Mouse (Mus musculus) stomach, postnatal 0 days (tissue): ENCODE results near the gene Itfg2. TPM values are rescaled to one million over a fixed set of nuclear protein-coding genes. Genes with fewer than 3 reads are reported as not detected.

ENCODE experiments used
- ATAC-seq: fragments of 200-750 bp; cut with Nextera tagmentation; 2 replicates; pipeline ENCODE4 v1.8.0; 2017; ENCODE audit not compliant: low FRiP score, low TSS enrichment
- DNase-seq: peaks from one replicate; pipeline ENCODE4 v3.0.0-alpha.2; 2016; ENCODE audit warnings: low spot score
- H3K27ac ChIP-seq: fragments of 300-500 bp; sonication (generic); replicated peaks from 2 replicates; pipeline ENCODE4 v1.5.1; 2014; ENCODE audit warnings: mild to moderate bottlenecking, control low read depth
- H3K27me3 ChIP-seq: fragments of 300-500 bp; sonication (generic); 2 replicates; pipeline ENCODE4 v1.6.1; 2014; ENCODE audit warnings: low read length; ENCODE audit not compliant: control insufficient read depth, insufficient read depth
- H3K36me3 ChIP-seq: fragments of 300-500 bp; sonication (generic); 2 replicates; pipeline ENCODE4 v1.6.1; 2014; ENCODE audit warnings: low read length, mixed read lengths; ENCODE audit not compliant: control insufficient read depth, insufficient read depth
- H3K4me1 ChIP-seq: fragments of 300-500 bp; sonication (generic); replicated peaks from 2 replicates; pipeline ENCODE4 v1.6.1; 2014; ENCODE audit warnings: antibody characterized with exemption; ENCODE audit not compliant: control insufficient read depth, insufficient read depth
- H3K4me2 ChIP-seq: fragments of 300-500 bp; sonication (generic); replicated peaks from 2 replicates; pipeline ENCODE4 v1.6.1; 2014; ENCODE audit warnings: low read depth, mild to moderate bottlenecking, control low read depth, moderate library complexity
- H3K4me3 ChIP-seq: fragments of 300-500 bp; sonication (generic); 2 replicates; pipeline ENCODE4 v1.5.1; 2014; ENCODE audit warnings: low read depth, low read length, control low read depth
- H3K9ac ChIP-seq: fragments of 300-500 bp; sonication (generic); 2 replicates; pipeline ENCODE4 v1.6.1; 2014; ENCODE audit warnings: mild to moderate bottlenecking, low read length, control low read depth, mixed read lengths
- H3K9me3 ChIP-seq: fragments of 300-500 bp; sonication (generic); 2 replicates; pipeline ENCODE4 v1.6.1; 2016; ENCODE audit warnings: low read length; ENCODE audit not compliant: control insufficient read depth
- CTCF ChIP-seq: IDR thresholded peaks from 2 replicates; pipeline ENCODE4 v1.5.1; 2016; ENCODE audit warnings: antibody characterized with exemption, low read depth, mild to moderate bottlenecking, moderate library complexity
- EP300 ChIP-seq: optimal IDR thresholded peaks from 2 replicates; pipeline ENCODE3; 2016; ENCODE audit warnings: antibody characterized with exemption
- WGBS: fragments of 180-500 bp; shearing (Covaris S2); extraction: QIAGEN DNeasy Blood & Tissue Kit; methylation state at CpG from one replicate; pipeline ENCODE4 v1.1.7; 2014; 5-methylcytosine and 5-hydroxymethylcytosine counted together
- polyA plus RNA-seq: library from polyadenylated mRNA; unstranded; fragments of >200 nt; fragmentation: Nextera tagmentation; extraction: Ambion mirVana; gene quantifications from 2 replicates; pipeline ENCODE4 v1.2.1, GENCODE M21; 2015

Gene Itfg2
- polyA plus RNA-seq, 1 experiment from 2014 or later, result 14.8 TPM

DNA sequence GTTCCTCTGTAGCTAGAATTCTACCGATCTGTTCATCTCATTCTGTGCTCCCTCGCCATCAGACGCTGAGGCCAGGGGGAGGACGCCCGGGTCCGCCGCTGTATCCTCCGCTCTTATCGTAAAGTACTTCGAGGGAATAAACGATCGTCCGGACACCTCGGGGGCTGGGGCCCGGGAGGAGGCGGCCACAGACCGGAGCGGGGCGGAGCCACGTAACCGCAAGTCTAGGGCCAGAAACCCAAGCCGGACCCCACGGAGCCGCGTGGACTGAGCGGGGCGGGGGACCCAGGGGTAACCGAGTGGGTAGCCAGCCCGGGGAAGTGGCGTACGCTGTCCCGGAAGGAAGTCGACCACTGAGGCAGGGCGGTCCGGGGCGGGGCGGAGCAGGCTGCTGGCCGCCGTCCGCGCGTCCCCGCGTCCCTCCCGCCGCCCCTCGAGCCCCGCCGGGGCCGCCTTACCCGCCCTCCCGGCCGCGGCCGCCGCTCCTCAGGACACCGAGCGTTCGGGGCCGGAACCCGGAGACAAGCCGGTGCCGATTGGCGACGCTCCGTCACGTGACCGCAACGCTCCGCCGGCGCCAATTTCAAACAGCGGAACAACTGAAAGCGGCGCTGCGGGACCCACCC, 62.2 kb downstream of the Itfg2 start, which contains the start of the genes Rhno1 and Foxm1:
Gene Rhno1, minus strand, starts transcription at position 531 of the 626 bp plus-strand sequence.
Gene Foxm1, plus strand, starts transcription at position 587 of the 626 bp plus-strand sequence.
- DNase-seq (peak; percentile 87), ATAC-seq (peak; percentile 87)
- Histone ChIP-seq H3K9me3 (no peaks in the 10 kb centered on the region), H3K27ac (peak within 1 kb of the TSS; percentile 97), H3K9ac (peak within 1 kb of the TSS; percentile 91), H3K4me3 (peak within 1 kb of the TSS; percentile 89), H3K36me3 (peaks cover 4% of the 10 kb centered on the region), H3K4me1 (peaks cover 2% of the 10 kb centered on the region; the same call in 1 of the 2 replicates), H3K27me3 (no peaks in the 10 kb centered on the region), H3K4me2 (peak within 1 kb of the TSS; percentile 87)
- WGBS, result 0% methylated on average over 44 of the region's 76 CpGs
- TF ChIP-seq EP300 (no peak), CTCF (no peak)

DNA sequence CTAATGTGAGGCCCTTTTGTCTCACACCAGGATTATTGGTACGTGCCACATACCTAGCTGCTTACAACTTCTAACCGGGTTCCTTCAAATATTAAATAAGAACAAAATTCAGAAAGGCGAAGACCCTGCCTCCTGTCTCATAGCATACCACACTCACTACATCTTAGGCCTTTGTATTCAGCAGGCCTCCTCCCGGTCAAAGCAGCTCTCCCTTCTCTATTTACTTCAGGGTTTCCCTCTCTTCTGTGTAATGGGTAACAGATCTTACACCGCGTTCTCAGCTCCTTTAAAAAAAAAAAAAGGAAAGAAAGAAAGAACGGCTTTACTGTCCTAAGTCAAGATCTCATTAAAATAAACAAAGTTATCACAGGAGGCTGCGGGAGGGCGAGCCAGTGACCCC, 62.8 kb downstream of the Itfg2 start:
- TF ChIP-seq EP300, result no peak
- TF ChIP-seq CTCF, result no peak

More for the DNA sequence above, 62.8 kb downstream of the Itfg2 start:
- peak overlapping the region; percentile 97 for H3K27ac ChIP-seq
- peaks cover 4% of the 10 kb centered on the region for H3K36me3 ChIP-seq
- peaks cover 2% of the 10 kb centered on the region; the same call in 1 of the 2 replicates for H3K4me1 ChIP-seq
- H3K9me3 ChIP-seq, result no peaks in the 10 kb centered on the region
- DNase-seq (no peak), ATAC-seq (no peak)
- 12% methylated on average over 9 of the region's 9 CpGs for WGBS
- peak overlapping the region; percentile 87 for H3K4me2 ChIP-seq
- H3K9ac ChIP-seq, result peak overlapping the region; percentile 91
- H3K27me3 ChIP-seq, result no peaks in the 10 kb centered on the region
- H3K4me3 ChIP-seq, result peak overlapping the region; percentile 89

Other genes starting within 250 kb of the Itfg2 start
- 1.5 and 2.2 TPM in 2 replicates for gene Tead4, start 124.1 kb downstream of the Itfg2 start, polyA plus RNA-seq
- gene Tulp3, start 69.1 kb downstream of the Itfg2 start, polyA plus RNA-seq, result 5.0 and 5.3 TPM in 2 replicates
- 39.1 and 41.0 TPM in 2 replicates for gene Rhno1, start 62.0 kb downstream of the Itfg2 start, polyA plus RNA-seq
- gene Foxm1, start 62.0 kb downstream of the Itfg2 start, polyA plus RNA-seq, result 5.4 and 5.7 TPM in 2 replicates
- gene Tex52, start 49.5 kb downstream of the Itfg2 start, polyA plus RNA-seq, result 0.10 and 0.18 TPM in 2 replicates
- not detected in 2 replicates for gene Gm44596, start 49.4 kb downstream of the Itfg2 start, polyA plus RNA-seq
- 2.2 and 3.4 TPM in 2 replicates for gene Nrip2, start 25.6 kb downstream of the Itfg2 start, polyA plus RNA-seq
- gene Fkbp4, start 13.7 kb upstream of the Itfg2 start, polyA plus RNA-seq, result 180 TPM in 2 replicates
- gene Pzp, start 101.8 kb upstream of the Itfg2 start, polyA plus RNA-seq, result 1.5 and 3.1 TPM in 2 replicates
- gene A2ml1, start 156.7 kb upstream of the Itfg2 start, polyA plus RNA-seq, result 3.1 TPM in 2 replicates
- gene Klrb1a, start 198.6 kb upstream of the Itfg2 start, polyA plus RNA-seq, result not detected in 2 replicates
- 0.12 and 0.17 TPM in 2 replicates for gene Clec2h, start 237.5 kb upstream of the Itfg2 start, polyA plus RNA-seq